Mouse (Mus musculus) frontal cortex, adult 2 months (tissue): ENCODE data around the gene Frmpd4. TPM values are rescaled to one million over a fixed set of nuclear protein-coding genes. Genes with fewer than 3 reads are reported as not detected.

Experiments used
- DNase-seq, 2 experiments: peaks; one replicate each; pipeline ENCODE4 v3.0.0; 2022; ENCODE audit warnings: low spot score in 1 of 2; ENCODE audit errors: extremely low spot score in 1 of 2
- polyA plus RNA-seq: library from polyadenylated mRNA; depleted of rRNA; stranded (reverse); fragments of >200 nt; gene quantifications from 2 replicates; pipeline ENCODE4 v1.2.3, GENCODE M21; 2012; rRNA removed

Gene Frmpd4
- polyA plus RNA-seq, result 14.9 and 15.4 TPM in 2 replicates

DNA sequence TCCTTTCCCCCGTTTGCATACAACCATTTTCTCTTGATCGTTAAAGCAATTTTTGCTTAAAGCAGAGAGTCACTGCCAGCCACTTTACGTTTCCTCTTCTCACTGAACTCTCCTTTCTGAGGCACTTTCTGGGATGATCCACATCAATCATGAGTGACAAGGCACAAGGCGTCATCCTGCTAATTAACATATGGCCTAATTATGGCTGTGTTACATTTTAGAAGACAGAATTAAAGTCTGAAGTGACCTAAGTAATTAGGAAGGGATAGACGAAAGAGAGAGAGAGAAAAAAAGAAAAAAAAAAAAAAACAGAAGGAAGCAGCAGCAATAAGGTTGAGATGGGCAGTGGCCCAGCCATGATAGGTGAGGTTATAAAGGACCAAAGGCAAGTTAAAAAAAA lies at the start of gene Frmpd4:
Gene Frmpd4 (minus strand): TSS at position 101 of the 400 bp plus-strand sequence.
- DNase-seq, result no peak

DNA sequence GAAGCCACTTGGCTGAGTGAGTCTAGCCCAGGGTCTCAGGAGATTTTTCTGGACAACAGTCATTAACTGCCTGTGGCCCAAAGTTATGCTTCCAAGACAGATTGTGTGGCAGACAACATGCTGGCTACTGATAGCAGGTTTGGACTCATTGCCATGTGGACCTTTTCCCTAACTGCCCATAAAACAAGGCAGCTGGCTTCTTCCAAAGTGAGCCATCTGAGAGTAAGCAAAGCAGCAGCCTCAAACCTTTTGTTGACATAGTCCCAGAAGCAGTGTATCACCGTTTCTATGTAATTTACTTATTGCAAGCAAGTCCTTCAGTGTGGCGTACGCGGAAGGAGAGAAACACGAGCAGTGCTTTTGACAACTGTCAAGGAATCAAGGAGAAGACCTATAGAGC lies 18.2 kb upstream of the Frmpd4 start:
- DNase-seq, result no peak

DNA sequence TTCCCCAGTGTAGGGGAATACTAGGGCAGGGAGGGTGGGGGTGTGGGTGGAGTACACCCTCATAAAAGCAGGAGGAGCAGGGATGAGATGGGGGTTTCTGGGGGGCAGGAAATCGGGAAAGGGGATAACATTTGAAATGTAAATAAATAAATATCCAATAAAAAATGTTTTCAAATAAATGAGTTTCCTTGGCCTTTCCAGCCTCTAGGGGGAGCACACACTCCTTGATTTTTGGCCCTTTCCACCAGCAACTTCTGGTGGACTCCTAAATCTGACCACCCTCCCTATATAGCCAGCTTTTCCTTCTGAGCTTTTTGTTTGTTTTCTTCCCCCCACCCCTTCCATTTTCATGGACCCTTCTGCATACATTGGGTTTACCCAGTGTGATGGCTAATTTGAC lies 7.3 kb upstream of the Frmpd4 start:
- DNase-seq, result no peak

DNA sequence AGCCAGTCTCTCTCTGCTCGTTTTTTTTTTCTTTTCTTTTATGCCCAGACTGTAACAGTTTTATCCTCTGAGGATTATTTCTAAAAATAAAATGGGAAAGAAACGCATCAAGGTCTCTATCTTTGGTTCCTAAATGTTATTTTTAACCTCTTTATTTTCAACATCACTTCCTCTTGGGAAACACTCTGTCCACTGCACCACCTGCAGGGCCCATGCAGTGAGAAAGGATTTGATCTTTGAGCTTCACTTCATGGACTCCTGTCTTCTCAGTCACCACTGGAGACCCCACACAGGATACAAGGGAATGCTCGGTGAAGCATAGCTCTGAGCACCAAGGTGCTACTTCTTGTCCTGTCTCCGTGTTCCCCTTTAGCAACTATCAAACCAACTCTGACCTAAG lies 5.2 kb downstream of the Frmpd4 start:
- no peak for DNase-seq

DNA sequence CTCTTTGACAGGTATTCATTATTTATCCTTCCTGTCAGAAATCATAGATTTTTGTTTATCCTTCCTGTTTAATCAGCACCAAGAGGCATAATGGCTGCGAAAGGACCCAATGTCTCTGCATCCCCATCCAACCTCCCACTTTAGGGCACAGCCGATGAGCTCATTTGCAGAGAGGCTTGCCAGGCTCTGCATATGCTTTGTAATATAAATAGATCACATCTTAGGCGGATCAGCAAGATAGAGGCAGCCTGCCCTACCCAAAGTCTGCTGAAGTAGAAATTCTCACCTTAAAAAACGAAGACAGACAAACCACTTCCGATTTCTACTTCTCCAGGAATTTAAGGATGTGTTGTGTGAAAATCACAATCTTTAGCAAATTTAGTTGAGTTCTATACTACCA lies 7.8 kb downstream of the Frmpd4 start:
- DNase-seq, result peak; percentile 32 to 33

DNA sequence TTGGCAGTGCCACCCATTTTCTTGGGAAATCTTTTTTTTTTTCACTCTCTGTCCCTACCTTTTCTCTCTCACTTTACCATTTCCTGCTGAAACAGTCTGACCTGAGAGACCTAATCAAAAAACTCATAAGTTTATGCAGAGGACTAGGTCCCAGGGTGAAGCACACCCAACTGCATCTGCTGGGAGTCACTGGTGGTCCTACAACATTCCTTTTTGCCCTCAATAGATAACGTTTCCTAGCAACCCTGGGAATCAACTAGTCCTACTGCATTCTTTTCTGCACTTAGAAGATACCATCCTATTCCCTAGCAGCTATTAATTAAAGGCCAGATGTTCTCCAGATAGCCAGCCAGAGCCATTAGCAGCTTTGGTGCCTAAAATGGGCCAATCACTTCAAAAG lies 71.8 kb downstream of the Frmpd4 start:
- DNase-seq, result no peak

DNA sequence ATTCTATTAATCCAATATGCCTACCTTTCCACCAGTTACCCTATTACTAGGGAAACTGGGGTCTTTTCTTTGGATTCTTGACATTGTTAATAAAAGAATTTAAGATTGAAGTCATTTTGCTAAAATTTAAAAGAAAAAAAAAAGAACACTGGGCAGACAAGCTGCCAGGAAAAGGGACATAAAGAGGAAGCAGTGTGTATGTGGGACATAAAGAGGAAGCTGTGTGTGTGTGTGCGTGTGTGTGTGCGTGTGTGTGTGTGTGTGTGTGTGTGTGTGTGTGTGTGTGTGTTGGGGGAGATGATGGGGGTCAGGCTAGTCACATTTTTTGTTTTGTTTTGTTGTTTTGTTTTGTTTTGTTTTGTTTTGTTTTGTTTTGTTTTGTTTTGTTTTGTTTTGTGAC lies 121.8 kb downstream of the Frmpd4 start:
- no peak for DNase-seq

DNA sequence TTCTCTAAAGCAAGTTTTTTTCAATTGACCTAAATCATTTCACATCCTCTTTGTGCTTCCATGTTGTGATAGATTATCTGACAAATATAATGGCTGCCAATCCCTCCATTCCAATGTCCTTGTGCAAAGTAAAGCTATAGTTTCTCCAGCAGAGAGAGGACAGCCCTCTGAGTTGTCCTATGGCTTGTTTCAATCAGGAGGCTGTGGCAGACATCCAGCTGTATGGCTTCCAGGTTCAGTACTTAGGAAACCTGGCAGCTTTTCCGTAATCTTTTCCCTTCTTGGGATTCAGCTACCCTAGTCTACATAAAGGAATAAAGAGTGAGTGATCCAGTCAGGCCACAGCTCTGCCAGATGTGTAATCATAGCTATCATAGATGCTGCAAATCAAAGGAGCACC lies 145.8 kb downstream of the Frmpd4 start:
- DNase-seq, result peak in 1 of 2 experiments; percentile 6

DNA sequence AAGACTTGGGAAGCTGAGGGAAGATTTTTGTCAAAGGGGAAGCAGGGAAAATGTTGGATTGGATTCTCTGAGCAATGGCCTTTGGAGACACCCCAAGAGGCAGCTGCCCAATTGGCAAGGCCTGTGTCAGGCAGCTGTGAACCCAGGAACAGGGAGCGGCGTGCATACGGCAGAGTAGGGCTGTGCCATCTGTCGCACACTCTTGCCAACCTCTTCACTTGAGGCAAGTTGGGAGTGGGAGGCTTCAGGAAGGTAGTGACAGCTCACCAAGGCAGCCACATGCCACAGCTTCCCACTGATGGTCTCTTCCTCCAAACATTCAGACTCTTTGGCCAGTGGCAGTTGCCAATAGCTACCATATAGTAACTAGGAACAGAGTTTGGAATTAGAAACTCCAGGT lies 147.2 kb downstream of the Frmpd4 start:
- DNase-seq, result peak; percentile 20 to 53

DNA sequence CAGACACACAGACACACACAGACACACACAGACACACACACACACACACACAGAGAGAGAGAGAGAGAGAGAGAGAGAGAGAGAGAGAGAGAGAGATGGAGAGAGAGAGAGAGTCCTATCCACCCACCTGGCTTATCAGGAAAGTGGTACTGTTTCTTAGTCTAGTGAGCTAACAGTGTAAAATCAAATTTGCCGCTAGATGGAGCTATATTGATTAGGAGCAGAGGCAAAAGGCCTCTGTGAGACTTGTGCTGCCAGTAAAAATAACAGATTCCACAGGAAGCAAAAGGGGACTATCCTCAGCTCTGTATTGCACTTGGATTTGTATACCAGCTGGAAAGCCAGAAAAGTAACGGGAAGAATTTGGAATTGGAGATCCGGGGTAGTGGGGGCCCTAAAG lies 161.6 kb downstream of the Frmpd4 start:
- DNase-seq, result peak; percentile 1 to 75

DNA sequence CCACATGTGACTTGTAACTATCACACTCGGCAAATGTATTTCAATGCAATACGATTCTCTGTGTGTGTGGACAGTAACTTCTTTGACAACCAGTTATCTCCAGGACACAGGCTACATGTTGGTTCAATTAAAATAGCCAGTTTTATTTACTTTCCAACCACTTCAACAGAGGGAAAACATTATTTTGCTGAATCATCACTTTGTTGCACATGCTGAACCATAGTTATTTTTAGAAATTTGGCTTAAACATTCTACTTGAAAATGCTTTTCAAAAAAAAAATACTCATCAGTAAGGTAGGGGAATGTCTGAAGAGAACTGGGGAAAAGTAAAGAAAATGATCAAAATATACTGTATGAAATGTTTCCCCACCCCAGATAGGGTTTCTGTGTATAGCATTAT lies 173.5 kb downstream of the Frmpd4 start:
- no peak for DNase-seq

DNA sequence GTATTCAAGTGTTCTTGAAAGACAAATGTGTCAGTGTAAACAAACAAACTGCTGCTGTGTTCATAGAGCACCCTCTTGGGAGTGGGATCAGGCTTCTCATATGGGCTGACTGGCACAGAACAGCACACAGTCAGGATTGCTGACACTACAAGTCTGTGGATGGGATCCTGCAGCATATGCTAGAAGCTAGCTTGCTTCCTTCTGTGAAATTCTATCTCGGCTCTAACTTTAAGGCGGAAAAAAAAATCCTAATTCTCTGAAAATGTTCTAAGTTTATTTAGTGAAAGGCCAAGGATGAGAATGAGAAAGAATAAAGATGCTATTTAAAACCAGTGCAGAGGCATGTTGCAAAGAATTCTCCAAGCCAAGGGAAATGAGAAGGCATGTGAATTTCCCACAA lies 226.6 kb downstream of the Frmpd4 start:
- DNase-seq, result peak in 1 of 2 experiments; percentile 7

DNA sequence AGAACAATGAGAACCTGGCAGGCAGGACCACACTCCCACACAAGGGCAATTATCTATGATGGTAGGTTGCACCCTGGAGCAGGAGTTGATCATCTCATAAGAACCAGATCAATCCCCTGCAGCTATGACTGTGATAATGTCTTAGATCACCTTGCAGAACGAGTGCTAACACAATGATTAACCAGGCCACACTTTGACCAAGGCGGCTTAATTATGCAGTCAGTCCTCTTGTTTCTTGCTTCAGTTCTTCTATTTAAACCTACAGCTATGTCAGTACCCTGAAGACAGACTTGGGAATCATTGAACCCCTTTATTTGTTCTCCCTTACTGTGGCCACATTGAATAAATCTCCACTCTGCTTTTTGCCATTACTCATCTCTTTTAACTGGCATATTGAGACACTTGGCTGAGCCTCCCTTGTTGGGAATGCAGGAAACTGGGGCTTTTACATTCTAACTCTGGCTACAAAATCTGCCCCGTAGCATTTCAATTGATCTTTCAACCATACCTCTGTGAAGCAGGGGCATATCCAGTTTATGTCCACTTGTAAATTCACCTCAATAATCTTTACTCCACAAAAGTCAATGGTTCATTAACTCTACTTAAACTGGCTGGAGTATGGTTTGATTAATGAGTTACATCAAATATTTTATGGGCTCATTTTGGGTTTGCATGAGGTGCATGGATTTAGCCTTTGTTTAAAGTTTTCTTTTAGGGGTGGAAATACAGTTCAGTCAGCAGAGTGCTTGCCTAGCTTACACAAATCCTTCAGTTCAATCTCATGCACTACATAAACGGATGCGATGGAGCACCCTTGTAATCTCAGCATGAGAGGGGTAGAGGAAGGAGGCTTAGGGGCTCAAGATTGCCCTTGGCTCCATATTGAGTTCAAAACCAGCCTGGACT lies 227.5 kb downstream of the Frmpd4 start:
- DNase-seq, result no peak

DNA sequence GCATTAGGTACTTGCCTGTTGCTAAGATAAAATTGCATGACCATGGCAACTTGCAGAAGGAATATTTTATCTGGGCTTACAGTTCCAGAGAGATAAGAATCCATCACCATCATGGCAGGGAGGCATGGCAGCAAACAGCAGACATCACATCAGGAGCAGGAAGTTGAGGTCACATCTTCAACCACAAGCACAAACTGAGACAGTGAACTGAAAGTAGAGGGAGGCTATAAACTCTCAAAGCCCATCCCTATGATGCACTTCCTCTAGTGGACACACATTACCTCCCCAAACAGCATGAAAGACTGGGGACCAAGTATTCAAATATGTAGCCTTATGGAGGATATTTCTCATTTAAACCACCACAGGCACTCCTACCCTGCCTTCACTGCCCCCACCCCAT lies 238.8 kb downstream of the Frmpd4 start:
- DNase-seq, result no peak

DNA sequence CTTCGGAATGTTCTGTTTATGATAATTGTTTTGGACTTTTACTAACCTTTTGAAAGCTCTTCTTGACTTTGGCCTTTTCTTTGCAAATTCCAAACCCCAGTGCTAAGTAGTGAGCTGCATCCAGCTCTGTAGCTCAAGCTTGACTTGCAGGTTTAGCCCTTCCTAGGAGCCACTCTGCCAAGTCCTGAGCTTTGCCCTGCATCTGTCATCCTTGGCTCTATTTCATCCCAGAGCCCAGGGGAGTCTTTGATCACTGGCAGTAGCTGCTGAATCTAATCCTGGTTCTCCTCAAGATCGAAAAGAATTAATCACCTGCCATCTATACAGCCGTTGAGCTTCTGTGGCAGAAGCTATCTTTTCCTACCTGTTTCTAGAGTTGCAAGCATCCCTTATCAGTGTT lies 251.9 kb downstream of the Frmpd4 start:
- no peak for DNase-seq

DNA sequence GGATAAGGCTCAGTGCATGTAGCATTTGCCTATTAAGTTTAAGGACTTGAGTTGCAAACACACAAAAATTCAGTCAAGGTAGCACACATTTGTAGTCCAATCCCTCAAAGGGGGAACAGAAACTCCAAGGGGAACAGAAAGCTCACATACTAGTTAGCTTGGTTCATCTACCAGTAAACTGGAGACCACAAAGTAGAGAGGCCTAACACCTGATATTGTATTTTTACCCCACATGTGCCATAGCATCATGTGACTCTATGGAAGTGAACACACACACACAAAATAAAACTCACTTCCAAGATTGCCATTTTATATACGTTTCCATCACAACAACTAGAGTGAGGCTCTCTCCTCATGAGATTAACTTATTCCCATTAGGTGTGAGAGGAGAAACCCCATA lies 264.9 kb downstream of the Frmpd4 start:
- no peak for DNase-seq

DNA sequence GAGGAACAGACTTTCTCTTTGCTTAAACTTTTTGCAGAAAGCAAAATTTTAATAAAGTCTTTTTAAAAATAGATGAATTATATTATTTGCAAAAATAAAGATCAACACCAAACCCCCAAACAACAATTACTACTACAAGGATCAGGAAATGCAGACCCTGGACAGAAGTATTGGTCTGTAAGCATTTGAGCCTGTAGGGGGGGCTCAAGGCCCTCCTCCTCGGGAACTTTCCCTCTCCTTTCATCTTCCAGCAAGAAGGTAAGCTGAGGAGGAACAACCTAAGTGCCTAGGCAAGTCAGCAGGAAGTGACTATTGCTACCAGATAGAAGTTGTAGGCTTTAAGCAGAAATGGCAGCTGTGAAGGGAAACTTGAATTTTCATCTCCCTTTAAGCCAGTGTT lies 266.9 kb downstream of the Frmpd4 start:
- DNase-seq, result no peak

DNA sequence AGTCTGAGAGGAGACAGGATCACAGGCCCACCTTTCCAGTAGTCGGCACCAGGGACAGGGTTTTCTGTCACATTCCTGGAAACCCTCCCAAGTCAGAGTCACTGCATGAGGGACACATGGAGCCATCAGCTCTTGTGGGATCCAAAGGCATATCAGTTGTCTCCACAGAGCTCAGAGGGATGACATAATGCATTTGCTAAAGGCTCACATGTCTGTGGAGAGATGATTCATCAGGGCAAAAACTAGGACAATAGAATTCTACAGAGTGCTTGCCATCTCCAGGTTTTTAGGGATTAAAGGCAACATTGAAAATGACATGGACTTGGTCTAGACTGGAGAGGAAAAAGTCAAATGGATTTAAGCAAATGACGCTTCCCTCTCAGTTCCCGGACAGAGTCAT lies 284.5 kb downstream of the Frmpd4 start:
- no peak for DNase-seq

DNA sequence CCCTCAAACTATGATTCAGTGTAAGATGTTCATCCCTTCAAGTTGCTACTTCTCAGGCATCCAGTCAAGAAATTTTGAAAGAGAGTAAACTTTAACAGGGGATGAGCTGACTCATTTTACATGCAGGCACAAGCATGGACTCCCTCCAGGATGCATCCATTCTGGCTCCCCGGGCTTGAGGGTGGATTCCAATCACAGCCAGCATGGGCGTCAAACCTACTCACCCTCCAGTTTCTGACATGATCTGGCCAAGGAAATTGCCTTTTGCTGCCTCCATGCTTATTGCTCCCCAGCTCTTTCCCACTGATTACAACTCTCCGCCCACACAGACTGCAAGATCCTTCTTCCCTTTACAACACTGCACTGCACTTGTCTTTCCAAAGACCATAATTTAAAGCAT lies 370.0 kb downstream of the Frmpd4 start:
- DNase-seq, result peak in 1 of 2 experiments; percentile 34

DNA sequence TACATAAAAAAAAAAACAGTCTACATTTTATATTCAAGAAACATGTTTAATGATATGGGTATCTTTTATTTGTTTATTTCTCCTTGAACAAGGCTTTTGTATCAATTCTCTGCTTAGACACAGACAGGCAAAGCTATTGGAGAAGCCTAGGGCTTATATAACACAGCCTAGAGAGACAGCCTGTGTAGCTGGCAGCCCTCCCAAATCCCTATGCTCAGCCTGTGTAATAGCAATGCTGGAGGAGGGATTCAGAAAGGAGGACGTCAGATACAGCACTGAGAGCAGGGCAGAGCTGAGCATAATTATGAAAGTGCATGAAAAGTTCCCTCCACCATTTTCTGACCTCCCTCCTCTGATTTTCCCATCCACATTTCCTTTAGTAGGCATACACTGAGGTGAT lies 385.1 kb downstream of the Frmpd4 start:
- peak; percentile 13 to 43 for DNase-seq

DNA sequence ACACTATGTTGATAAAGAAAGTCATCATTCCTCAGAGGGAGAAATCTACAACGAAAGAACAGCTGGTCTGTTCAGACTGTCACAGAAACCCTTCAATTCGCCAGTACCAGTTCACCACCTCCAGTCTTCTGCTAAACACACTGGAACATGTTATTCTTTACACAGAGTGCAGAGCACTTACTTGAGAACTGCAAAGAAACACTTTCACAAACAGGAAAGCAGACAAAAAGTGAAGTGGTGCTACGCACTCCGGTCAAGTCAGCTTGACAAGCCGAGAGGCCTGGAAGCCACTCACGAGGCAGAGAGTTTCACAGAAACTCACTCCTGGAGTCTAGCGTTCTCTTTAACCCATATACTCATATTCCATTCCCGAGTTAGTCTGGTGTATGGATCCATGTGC lies 387.5 kb downstream of the Frmpd4 start:
- no peak for DNase-seq

DNA sequence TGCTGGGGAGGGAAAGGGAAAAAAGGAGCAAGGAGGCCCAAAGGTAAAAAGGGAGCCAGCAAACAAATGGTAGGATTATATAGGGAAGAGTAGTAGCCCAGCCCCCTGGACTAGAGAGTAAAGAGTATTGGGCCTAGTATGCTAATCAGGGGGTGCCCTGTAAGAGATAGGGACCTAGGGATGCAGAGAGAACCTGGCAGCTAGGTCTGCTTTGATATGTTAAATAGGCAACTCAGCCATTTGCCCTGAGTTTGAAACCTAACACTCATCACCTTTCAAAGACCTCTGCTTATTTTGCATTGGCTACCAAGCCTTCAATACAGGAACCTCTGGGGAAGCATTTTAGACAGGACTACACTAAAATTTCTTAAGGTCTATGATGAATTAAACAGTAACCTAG lies 414.0 kb downstream of the Frmpd4 start:
- no peak for DNase-seq

DNA sequence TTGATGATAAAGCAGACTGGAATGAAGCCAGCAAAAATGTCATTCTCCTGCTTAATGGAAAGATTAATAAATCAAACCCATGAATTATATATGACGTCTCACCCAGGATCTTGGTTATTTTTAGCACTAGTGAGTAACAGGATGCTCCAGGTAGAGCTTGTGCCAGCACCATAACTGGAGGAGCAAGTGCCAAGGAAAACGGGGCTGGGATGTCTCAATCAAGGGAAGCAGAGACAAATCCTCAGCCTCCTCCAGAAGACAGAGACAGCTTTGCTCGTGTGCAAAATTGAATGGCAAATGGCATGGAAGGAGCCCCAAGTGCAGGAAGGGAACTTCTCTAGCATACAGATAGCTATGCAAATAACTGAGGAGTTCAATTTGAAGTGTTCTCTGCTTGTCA lies 418.2 kb downstream of the Frmpd4 start:
- DNase-seq, result no peak
